Comparison of ENCODE assay signal across 30 mouse cellular contexts in the genomic region with DNA sequence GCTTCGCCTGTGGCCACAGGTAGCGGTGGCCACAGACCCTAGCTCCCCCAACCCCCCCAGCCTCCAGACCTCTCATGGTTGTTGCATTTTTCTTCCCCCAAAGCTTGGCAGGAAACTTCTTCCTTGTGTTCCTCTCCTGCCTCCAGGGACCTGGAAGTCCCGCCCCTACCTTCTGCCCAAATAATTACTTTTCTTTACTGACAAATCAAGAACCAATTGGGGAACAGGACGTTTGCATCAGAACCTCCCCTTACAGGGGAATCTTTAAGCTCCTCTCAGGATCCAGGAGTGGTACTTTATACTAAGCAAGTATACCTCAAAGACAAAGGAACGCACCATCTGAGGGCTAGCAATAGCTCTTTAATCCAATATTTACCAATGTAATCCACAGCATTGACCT. TPM values are rescaled to one million over a fixed set of nuclear protein-coding genes. Genes with fewer than 3 reads are reported as not detected.
"Had no signal": no experiment of that assay in that cellular context is flagged by ENCODE, and none has a peak within 500 bp of the region (broad histone marks: within the 10 kb centered on the region; RNA-seq: fewer than 3 reads in every experiment).

No protein-coding gene starts in this region.

- H3K9ac ChIP-seq: heart, embryonic 13.5 days; heart, embryonic 15.5 days; hindbrain, embryonic 13.5 days; hindbrain, embryonic 15.5 days; intestine, embryonic 15.5 days; limb, embryonic 12.5 days; liver, embryonic 13.5 days; liver, embryonic 15.5 days had no signal

- H3K27ac ChIP-seq: heart, adult 2 months; heart, embryonic 13.5 days; heart, embryonic 15.5 days; hindbrain, embryonic 13.5 days; hindbrain, embryonic 15.5 days; hindbrain, postnatal 0 days; intestine, embryonic 15.5 days; layer of hippocampus, adult 2 months; left cerebral cortex, adult 2 months; limb, embryonic 10.5 days; limb, embryonic 12.5 days; liver, embryonic 13.5 days; liver, embryonic 15.5 days had no signal

- H3K27me3 ChIP-seq: hindbrain, embryonic 13.5 days; hindbrain, embryonic 15.5 days; intestine, embryonic 15.5 days; limb, embryonic 12.5 days; liver, embryonic 13.5 days had no signal

- H3K4me1 ChIP-seq: hindbrain, embryonic 13.5 days; hindbrain, embryonic 15.5 days; intestine, embryonic 15.5 days had no signal

- DNase-seq: gastrocnemius, postnatal 14 days; gastrocnemius, postnatal 36 days; heart, adult 11 months; heart, adult 2 months; heart, postnatal 14 days; heart, postnatal 36 days; kidney, adult 18-20 months; kidney, adult 8-10 months; kidney, postnatal 10 days; kidney, postnatal 25 days; kidney, postnatal 4 days; liver; liver, embryonic 13.5 days had no signal

- H3K4me3 ChIP-seq: heart, adult 2 months; heart, embryonic 13.5 days; heart, embryonic 15.5 days; hindbrain, embryonic 13.5 days; hindbrain, embryonic 15.5 days; intestine, embryonic 15.5 days; layer of hippocampus, adult 2 months; left cerebral cortex, adult 2 months; limb, embryonic 10.5 days; limb, embryonic 12.5 days; liver, embryonic 13.5 days; liver, embryonic 15.5 days had no signal

- H3K36me3 ChIP-seq: heart, embryonic 13.5 days; heart, embryonic 15.5 days; hindbrain, embryonic 13.5 days; hindbrain, embryonic 15.5 days; intestine, embryonic 15.5 days; limb, embryonic 10.5 days; limb, embryonic 12.5 days; liver, embryonic 13.5 days; liver, embryonic 15.5 days had no signal

- ATAC-seq: hindbrain, postnatal 0 days; intestine, embryonic 15.5 days; intestine, postnatal 0 days had no signal

- H3K9me3 ChIP-seq: heart, embryonic 13.5 days; heart, embryonic 15.5 days; hindbrain, embryonic 13.5 days; hindbrain, embryonic 15.5 days; intestine, embryonic 15.5 days; limb, embryonic 10.5 days; limb, embryonic 12.5 days; liver, embryonic 13.5 days; liver, embryonic 15.5 days had no signal

- H3K4me2 ChIP-seq: heart, embryonic 11.5 days; heart, embryonic 13.5 days; heart, embryonic 15.5 days; hindbrain, embryonic 13.5 days; hindbrain, embryonic 15.5 days; intestine, embryonic 15.5 days; limb, embryonic 12.5 days; liver, embryonic 11.5 days; liver, embryonic 13.5 days; liver, embryonic 15.5 days had no signal

RNA-seq across cellular contexts. Expression of gene Mlana, which starts 32.7 kb away (rescaled TPM):
- polyA plus RNA-seq: gonadal fat pad, adult 2 months; hindbrain, embryonic 13.5 days; hindbrain, embryonic 15.5 days; hindbrain, postnatal 0 days; intestine, embryonic 15.5 days; kidney, embryonic 14.5 days; kidney, embryonic 16.5 days; limb, embryonic 10.5 days; limb, embryonic 12.5 days; liver, embryonic 11.5 days; liver, embryonic 13.5 days; liver, embryonic 15.5 days had no signal
